Mouse (Mus musculus) neural tube, embryonic 11.5 days (tissue): ENCODE measurements around the gene Gna11. TPM values are rescaled to one million over a fixed set of nuclear protein-coding genes. Genes with fewer than 3 reads are reported as not detected.

Experiments
- ATAC-seq: fragments of 200-750 bp; cut with Nextera tagmentation; 2 replicates; pipeline ENCODE4 v1.8.0; 2017; ENCODE audit warnings: moderate number of reproducible peaks, mild to moderate bottlenecking, moderate TSS enrichment, moderate library complexity; ENCODE audit not compliant: insufficient read depth, low FRiP score, low TSS enrichment
- DNase-seq: peaks from one replicate; pipeline ENCODE4 v3.0.0-alpha.2; 2015; ENCODE audit warnings: low spot score
- H3K27ac ChIP-seq: fragments of 300-500 bp; sonication (generic); 2 replicates; pipeline ENCODE4 v1.5.1; 2014; ENCODE audit warnings: low read depth, mild to moderate bottlenecking, low read length
- H3K27me3 ChIP-seq: fragments of 300-500 bp; sonication (generic); 2 replicates; pipeline ENCODE4 v1.6.1; 2014; ENCODE audit warnings: mild to moderate bottlenecking, low read length, mixed read lengths; ENCODE audit not compliant: control insufficient read depth, insufficient read depth
- H3K36me3 ChIP-seq: fragments of 300-500 bp; sonication (generic); 2 replicates; pipeline ENCODE4 v1.6.1; 2014; ENCODE audit warnings: mild to moderate bottlenecking, low read length, moderate library complexity, mixed read lengths; ENCODE audit not compliant: control insufficient read depth, insufficient read depth
- H3K4me1 ChIP-seq: fragments of 300-500 bp; sonication (generic); 2 replicates; pipeline ENCODE4 v1.6.1; 2014; ENCODE audit warnings: low read length, mixed read lengths; ENCODE audit not compliant: control insufficient read depth, insufficient read depth
- H3K4me2 ChIP-seq: fragments of 300-500 bp; sonication (generic); 2 replicates; pipeline ENCODE4 v1.6.1; 2014; ENCODE audit warnings: low read depth, mild to moderate bottlenecking, moderate library complexity
- H3K4me3 ChIP-seq: fragments of 300-500 bp; sonication (generic); 2 replicates; pipeline ENCODE4 v1.5.1; 2014; ENCODE audit warnings: low read depth, low read length
- H3K9ac ChIP-seq: fragments of 300-500 bp; sonication (generic); 2 replicates; pipeline ENCODE4 v1.6.1; 2014; ENCODE audit warnings: mild to moderate bottlenecking, low read length
- H3K9me3 ChIP-seq: fragments of 300-500 bp; sonication (generic); 2 replicates; pipeline ENCODE4 v1.6.1; 2016; ENCODE audit warnings: low read length; ENCODE audit not compliant: control insufficient read depth
- WGBS: fragments of 180-500 bp; shearing (Covaris S2); extraction: QIAGEN DNeasy Blood & Tissue Kit; methylation state at CpG from one replicate; pipeline ENCODE4 v1.1.7; 2014; 5-methylcytosine and 5-hydroxymethylcytosine counted together
- polyA plus RNA-seq: library from polyadenylated mRNA; unstranded; fragments of >200 nt; fragmentation: Nextera tagmentation; extraction: Ambion mirVana; gene quantifications from 2 replicates; pipeline ENCODE4 v1.2.1, GENCODE M21; 2014

Gene Gna11
- polyA plus RNA-seq, 1 experiment from 2014 or later, result 78.8 TPM

DNA sequence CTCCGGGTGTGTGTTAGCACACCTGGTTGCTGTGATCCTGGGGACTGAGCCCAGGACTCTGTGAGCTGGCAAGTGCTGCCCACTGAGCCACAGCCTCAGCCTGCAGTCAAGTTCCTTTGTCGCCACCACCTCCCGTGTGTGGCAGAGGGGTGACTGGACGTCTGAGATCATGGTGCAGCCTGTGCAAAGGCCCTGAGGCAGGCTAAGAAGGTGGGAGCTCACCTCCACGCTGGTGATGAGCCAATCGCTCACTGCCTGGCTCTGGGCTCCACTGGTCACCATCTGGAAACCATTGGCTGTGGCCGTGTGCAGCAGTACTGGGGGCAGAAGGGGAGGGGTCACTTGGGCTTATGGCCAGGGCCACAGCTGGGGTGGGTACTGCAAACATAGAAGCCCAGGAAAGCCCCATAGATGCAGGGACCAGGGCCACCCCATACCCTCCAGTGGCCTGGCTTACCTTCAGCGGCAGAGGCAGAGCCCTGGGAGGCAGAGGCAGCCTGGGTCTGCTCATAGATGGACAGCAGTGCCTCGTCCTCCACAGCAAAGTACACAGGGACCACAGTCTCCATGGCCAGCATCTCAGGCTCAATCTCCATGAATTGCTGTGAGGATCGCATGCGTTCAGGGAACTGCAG lies 52.3 kb downstream of the Gna11 start:
- no peaks in the 10 kb centered on the region for H3K27me3 ChIP-seq
- ATAC-seq (no peak), DNase-seq (no peak)
- no peak overlapping the region for H3K27ac ChIP-seq
- no peak overlapping the region for H3K4me2 ChIP-seq
- H3K4me1 ChIP-seq, result peaks cover 15% of the 10 kb centered on the region
- peaks cover 32% of the 10 kb centered on the region for H3K36me3 ChIP-seq
- H3K9ac ChIP-seq, result no peak overlapping the region
- H3K4me3 ChIP-seq, result no peak overlapping the region
- WGBS, result 90% methylated on average over 11 of the region's 11 CpGs
- no peaks in the 10 kb centered on the region for H3K9me3 ChIP-seq

- WGBS, result 92% methylated on average over 9 of the region's 9 CpGs
- Histone ChIP-seq H3K9me3 (no peaks in the 10 kb centered on the region), H3K36me3 (peaks cover 36% of the 10 kb centered on the region), H3K4me1 (peaks cover 15% of the 10 kb centered on the region), H3K4me2 (no peak overlapping the region), H3K27me3 (no peaks in the 10 kb centered on the region), H3K4me3 (no peak overlapping the region), H3K27ac (no peak overlapping the region), H3K9ac (no peak overlapping the region)
- DNase-seq (no peak), ATAC-seq (no peak)
Measured at GRCm38 (mm10) chr10:81491018-81491417, 54.0 kb downstream of the Gna11 start.

DNA sequence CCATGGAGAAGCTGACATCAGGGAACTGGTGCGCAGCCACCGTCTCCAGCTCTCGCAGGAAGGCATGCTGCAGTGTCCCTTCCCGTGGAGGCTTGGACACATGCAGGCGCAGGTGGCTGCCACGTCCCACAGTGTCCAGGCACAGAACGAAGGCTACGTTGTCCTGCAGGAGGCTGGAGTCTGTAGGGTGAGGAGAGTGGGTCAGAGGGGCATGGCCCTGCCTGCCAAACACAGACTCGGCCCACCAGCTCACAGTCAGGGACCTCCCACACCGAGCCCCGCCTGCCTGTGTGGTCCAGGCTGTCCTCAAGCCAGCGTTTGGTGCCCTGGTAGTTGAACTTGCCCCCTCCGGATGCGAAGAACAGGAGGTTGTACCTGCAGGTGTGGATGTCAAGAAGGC lies 55.0 kb downstream of the Gna11 start:
- no peaks in the 10 kb centered on the region for H3K27me3 ChIP-seq
- no peak overlapping the region for H3K9ac ChIP-seq
- WGBS, result 83% methylated on average over 14 of the region's 14 CpGs
- H3K4me3 ChIP-seq, result no peak overlapping the region
- DNase-seq, result no peak
- peaks cover 5% of the 10 kb centered on the region for H3K4me1 ChIP-seq
- H3K36me3 ChIP-seq, result peaks cover 36% of the 10 kb centered on the region
- H3K27ac ChIP-seq, result no peak overlapping the region
- H3K9me3 ChIP-seq, result no peaks in the 10 kb centered on the region
- ATAC-seq, result no peak
- H3K4me2 ChIP-seq, result no peak overlapping the region

DNA sequence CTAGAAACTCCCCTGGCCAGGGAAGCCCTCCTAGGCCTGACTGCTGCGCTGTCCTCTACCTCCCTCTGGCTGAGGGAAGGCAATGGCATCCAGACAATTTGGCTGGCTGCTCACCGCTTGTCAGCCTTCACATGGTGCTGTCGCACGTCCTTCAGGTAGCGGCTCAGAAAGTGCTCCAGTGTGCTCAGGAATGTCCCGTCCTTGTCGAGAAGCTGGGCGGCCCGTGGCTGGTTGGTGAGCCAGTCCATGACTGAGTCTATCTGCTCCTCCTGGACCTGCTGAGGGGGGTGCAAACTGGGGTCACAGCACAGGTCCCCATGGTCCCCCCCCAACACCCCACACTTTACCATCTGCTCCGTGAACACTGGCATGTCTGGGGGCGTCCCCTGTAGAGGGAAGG lies 56.9 kb downstream of the Gna11 start:
- Histone ChIP-seq H3K4me2 (no peak overlapping the region), H3K27me3 (no peaks in the 10 kb centered on the region), H3K4me1 (0 out of 2 replicates have a peak, but pooled peaks cover 2% of the 10 kb centered on the region), H3K9ac (no peak overlapping the region), H3K27ac (no peak overlapping the region), H3K4me3 (no peak overlapping the region), H3K36me3 (peaks cover 36% of the 10 kb centered on the region), H3K9me3 (no peaks in the 10 kb centered on the region)
- DNase-seq (no peak), ATAC-seq (no peak)
- WGBS, result 90% methylated on average over 11 of the region's 11 CpGs

DNA sequence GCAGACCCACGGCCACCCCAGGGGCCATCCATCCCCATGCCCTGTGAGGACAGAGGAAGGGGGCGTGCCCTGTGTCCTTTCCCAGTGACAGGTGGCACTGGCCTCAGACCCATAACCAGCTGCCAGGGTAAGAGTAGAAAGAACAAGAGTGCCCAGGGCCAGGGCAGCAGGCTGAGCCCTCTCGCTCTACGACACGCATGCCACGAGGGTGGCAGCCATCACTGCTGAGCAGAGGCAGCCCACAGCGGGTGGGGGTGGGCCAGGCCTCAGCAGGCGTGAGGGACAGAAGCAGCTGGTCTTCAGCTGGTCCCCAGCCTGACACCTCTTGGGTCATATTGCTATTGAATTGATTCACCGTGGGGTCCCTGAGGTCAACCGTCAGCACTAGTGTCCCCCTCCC lies 58.5 kb downstream of the Gna11 start:
- no peak for ATAC-seq
- no peak for DNase-seq
- no peak overlapping the region for H3K4me3 ChIP-seq
- peaks cover 10% of the 10 kb centered on the region for H3K27me3 ChIP-seq
- WGBS, result 88% methylated on average over 10 of the region's 10 CpGs
- H3K4me2 ChIP-seq, result no peak overlapping the region
- peaks cover 27% of the 10 kb centered on the region for H3K36me3 ChIP-seq
- 0 out of 2 replicates have a peak, but pooled peaks cover 2% of the 10 kb centered on the region for H3K4me1 ChIP-seq
- no peaks in the 10 kb centered on the region for H3K9me3 ChIP-seq
- H3K27ac ChIP-seq, result no peak overlapping the region
- H3K9ac ChIP-seq, result no peak overlapping the region

DNA sequence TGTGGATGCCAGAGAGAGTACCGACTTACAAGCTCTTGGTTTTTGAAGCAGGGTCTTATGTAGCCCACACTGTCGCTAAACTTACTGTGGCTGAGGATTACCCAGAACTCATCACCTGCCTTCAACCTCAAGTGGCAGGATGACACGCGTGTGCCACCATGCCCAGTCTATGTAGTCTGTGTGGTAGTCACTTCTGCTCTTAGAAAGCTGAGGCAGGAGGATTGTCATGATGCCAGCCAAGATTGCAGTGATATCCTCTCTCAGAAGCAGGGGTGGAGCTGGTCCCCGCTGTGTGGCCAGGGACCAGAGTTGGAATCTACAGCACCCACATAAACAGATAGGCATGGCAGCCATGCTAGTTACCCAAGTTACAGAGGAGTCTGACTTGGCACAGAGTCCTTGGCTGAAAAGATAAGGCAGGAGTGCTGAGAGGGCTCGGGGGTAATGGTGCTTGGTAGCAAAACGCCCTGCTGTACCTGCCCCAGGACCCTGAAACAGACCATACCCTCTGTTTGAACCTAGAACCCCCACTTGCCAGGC lies 59.4 kb downstream of the Gna11 start:
- Histone ChIP-seq H3K9me3 (no peaks in the 10 kb centered on the region), H3K27me3 (peaks cover 13% of the 10 kb centered on the region), H3K4me3 (no peak overlapping the region), H3K9ac (no peak overlapping the region), H3K27ac (no peak overlapping the region), H3K4me2 (no peak overlapping the region), H3K4me1 (0 out of 2 replicates have a peak, but pooled peaks cover 2% of the 10 kb centered on the region), H3K36me3 (peaks cover 18% of the 10 kb centered on the region)
- ATAC-seq (no peak), DNase-seq (no peak)
- WGBS, result 82% methylated on average over 7 of the region's 7 CpGs

- H3K4me2 ChIP-seq, result no peak overlapping the region
- H3K9ac ChIP-seq, result no peak overlapping the region
- peaks cover 15% of the 10 kb centered on the region for H3K36me3 ChIP-seq
- no peak overlapping the region for H3K27ac ChIP-seq
- 44% methylated on average over 2 of the region's 2 CpGs for WGBS
- H3K9me3 ChIP-seq, result no peaks in the 10 kb centered on the region
- no peak overlapping the region for H3K4me3 ChIP-seq
- DNase-seq (no peak), ATAC-seq (no peak)
- H3K27me3 ChIP-seq, result peaks cover 13% of the 10 kb centered on the region
- H3K4me1 ChIP-seq, result 0 out of 2 replicates have a peak, but pooled peaks cover 2% of the 10 kb centered on the region
Measured at GRCm38 (mm10) chr10:81485060-81485449, 59.9 kb downstream of the Gna11 start.

GRCm38 (mm10) chr10:81484441-81485059 lies 60.4 kb downstream of the Gna11 start:
- H3K36me3 ChIP-seq, result peaks cover 13% of the 10 kb centered on the region
- ATAC-seq, result no peak
- H3K27ac ChIP-seq, result peak overlapping the region; percentile 15; the same call in 1 of the 2 replicates

DNA sequence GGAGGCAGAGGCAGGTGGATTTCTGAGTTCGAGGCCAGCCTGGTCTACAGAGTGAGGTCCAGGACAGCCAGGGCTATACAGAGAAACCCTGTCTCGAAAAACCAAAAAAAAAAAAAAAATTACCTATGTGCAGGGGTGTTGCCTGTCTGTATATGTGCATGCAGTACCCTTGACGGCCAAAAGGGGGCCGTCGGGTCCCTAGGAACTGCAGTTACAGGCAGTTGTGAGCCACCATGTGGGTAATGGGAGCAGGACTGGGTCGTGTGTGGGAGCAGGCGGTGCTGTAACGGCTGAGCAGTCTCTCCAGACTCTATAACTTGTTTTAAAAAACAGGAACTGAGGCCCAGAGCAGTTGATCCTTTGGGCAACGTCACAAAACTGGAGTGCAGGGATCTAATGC lies 61.0 kb downstream of the Gna11 start:
- Histone ChIP-seq H3K9me3 (no peaks in the 10 kb centered on the region), H3K27ac (no peak overlapping the region), H3K36me3 (peaks cover 13% of the 10 kb centered on the region), H3K4me1 (0 out of 2 replicates have a peak, but pooled peaks cover 2% of the 10 kb centered on the region), H3K9ac (no peak overlapping the region), H3K4me2 (no peak overlapping the region), H3K27me3 (peaks cover 13% of the 10 kb centered on the region), H3K4me3 (no peak overlapping the region)
- 18% methylated on average over 9 of the region's 9 CpGs for WGBS
- ATAC-seq, result no peak
- DNase-seq, result peak; percentile 44

More at GRCm38 (mm10) chr10:81484441-81485059, 60.4 kb downstream of the Gna11 start:
- peak; percentile 32 for DNase-seq
- H3K4me1 ChIP-seq, result 0 out of 2 replicates have a peak, but pooled peaks cover 2% of the 10 kb centered on the region
- no peak overlapping the region for H3K4me3 ChIP-seq
- H3K4me2 ChIP-seq, result no peak overlapping the region
- peaks cover 13% of the 10 kb centered on the region for H3K27me3 ChIP-seq
- no peaks in the 10 kb centered on the region for H3K9me3 ChIP-seq
- WGBS, result 52% methylated on average over 6 of the region's 6 CpGs
- H3K9ac ChIP-seq, result no peak overlapping the region
